Mouse (Mus musculus) common myeloid progenitor, adult 5-6 weeks (primary cell): ENCODE results near the gene Mindy3. TPM values are rescaled to one million over a fixed set of nuclear protein-coding genes. Genes with fewer than 3 reads are reported as not detected.
A peak's percentile ranks its signal among the peaks of the same experiment; 100 is the strongest.

Experiments
- ATAC-seq: replicated peaks from 2 replicates; pipeline ENCODE4 v1.8.0; 2016; ENCODE audit warnings: low read depth, mild to moderate bottlenecking, moderate TSS enrichment, inconsistent platforms; ENCODE audit not compliant: poor library complexity, severe bottlenecking
- total RNA-seq: library from RNA; stranded (forward); fragments of 200-1000, 187-1606 nt; gene quantifications from 2 replicates; pipeline ENCODE4 v1.2.3, GENCODE M21; 2017

Mindy3 gene
- total RNA-seq, 1 experiment from 2014 or later, result 25.9 TPM

GRCm38 (mm10) chr2:12377024-12377423 is 42.2 kb downstream of the Mindy3 start:
- ATAC-seq, result no peak

DNA sequence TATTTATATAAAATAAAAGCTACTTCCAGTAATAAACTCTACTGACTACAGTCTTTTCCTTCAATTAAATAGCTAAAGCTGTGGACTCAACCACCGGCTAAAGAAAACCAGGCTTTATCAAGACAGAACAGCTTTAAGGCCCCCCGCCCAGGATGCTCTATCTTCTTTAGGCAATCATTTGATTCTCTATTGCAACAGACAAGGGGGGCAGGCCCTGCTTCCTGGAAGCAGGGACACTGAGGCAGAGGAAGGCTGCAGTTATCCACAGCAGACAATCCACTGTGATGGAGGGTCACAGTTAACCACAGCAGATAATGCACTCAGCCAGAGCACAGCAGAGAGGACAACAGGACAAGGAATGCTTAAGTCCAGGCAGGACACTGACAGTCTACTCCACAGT is 46.4 kb downstream of the Mindy3 start:
- ATAC-seq, result peak; percentile 23

DNA sequence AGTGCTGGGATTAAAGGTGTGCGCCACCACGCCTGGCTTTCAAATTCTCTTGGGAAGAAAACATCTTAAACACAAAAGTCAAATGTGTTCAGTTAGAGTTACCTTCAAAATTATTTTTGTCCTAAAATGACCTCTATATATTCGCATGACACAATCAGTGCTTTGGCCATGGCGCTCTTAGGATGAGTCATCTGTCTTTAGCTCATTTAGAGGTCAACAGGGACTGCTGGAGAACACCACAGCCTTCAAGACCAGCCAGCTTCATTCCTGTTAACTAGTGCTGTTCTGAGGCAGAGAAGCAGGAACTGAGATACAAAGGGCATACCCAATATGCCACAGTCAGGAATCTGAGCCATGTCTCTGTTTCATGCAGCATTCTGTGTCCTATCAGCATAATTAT is 47.9 kb downstream of the Mindy3 start:
- no peak for ATAC-seq

GRCm38 (mm10) chr2:12368451-12368850 is 50.8 kb downstream of the Mindy3 start:
- ATAC-seq, result peak; percentile 95

GRCm38 (mm10) chr2:12368016-12368415 is 51.3 kb downstream of the Mindy3 start:
- ATAC-seq, result no peak

DNA sequence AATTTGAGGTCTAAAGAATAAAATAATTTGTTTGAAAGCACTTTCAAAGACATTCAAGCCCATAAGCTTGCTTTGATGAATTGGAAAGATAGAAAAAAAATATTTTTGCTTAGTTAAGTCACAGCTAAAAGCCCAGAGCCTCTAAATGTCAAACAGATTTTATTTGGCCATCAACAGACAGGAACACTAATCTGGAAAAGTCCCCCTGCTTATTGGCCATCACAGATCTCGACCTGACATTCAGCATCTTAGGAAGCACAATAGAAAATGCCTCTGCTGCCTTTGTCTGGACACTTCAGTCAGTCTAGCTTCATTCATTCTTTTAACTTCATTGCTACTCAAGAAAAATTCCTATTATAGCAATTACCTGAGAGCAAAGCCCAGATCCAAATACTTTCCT is 58.0 kb downstream of the Mindy3 start:
- no peak for ATAC-seq

- no peak for ATAC-seq
Measured at GRCm38 (mm10) chr2:12354837-12355236, 64.4 kb downstream of the Mindy3 start.

GRCm38 (mm10) chr2:12348914-12349313 is 70.4 kb downstream of the Mindy3 start:
- ATAC-seq, result no peak

- no peak for ATAC-seq
Measured at GRCm38 (mm10) chr2:12331962-12332361, 87.3 kb downstream of the Mindy3 start.

GRCm38 (mm10) chr2:12329620-12330019 is 89.7 kb downstream of the Mindy3 start:
- ATAC-seq, result no peak

DNA sequence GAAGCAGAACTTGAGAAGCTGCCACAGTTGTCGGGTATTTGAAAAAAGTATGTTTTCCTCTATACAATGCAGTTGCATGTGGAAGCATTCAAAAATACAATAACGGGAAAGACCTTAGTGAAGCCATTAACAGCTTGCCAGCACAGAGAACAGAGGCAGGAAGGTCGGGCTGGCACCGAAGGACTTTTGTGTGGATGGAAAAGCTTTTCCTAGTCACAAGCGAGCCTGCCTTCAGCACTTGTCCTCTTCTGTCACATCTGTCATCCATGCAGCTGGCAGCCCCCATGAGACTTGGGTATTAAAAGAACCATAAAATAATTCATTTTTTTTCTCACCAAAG is 90.2 kb downstream of the Mindy3 start:
- no peak for ATAC-seq

- ATAC-seq, result no peak
Measured at GRCm38 (mm10) chr2:12328355-12329067, 90.8 kb downstream of the Mindy3 start.

DNA sequence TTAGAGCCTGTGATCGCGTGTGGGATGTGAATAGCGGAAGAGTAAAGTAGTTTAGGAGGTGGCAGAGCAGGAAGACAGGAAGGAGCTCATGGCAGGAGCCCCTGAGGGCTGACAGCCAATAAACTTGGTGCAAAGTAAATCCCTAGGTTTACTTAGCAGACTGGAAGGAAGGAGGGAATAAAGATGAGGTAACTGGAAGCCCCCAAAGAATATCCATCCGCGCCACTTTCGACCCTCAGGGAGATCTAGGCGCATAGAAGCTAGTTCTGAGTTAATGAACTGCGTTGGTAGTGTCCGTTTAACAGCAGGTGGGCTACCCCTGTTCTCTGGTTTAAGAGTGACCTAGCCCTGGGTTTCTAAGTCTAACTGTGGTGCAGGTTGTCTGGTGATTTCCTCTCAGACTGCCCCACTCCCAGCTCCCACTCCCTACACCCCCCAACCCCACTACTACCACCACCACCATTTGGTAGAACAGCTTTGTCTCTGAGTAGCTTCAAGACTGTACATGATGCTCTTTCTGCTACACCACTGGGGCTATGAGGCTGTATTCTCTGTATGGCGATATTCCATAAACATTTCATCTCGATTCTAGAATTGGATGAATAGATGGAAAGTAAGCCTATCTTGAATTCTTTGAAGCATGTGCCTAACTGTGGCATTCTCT is 91.4 kb downstream of the Mindy3 start:
- ATAC-seq, result no peak

DNA sequence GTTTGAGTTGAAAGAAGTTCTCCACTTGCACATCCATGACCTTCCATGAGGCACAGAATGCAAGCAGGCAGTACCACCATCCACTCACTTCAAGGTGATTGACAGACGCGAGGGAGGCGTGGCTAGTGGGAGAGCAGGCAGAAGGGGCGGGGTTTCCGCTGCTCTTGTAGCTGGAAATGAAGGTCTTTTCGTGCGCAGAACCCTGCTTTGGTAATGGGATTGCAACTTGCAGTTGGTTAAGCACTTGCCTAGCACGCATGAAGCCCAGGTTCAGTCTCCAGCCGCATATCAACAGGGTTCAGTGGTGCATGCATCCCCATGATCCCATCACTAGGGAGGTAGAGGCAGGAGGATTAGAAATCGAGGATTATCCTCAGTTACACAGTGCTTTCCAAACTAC is 92.1 kb downstream of the Mindy3 start:
- peak; percentile 98 for ATAC-seq

GRCm38 (mm10) chr2:12325868-12326267 is 93.4 kb downstream of the Mindy3 start:
- ATAC-seq, result no peak

GRCm38 (mm10) chr2:12325417-12325816 is 93.9 kb downstream of the Mindy3 start:
- no peak for ATAC-seq

- no peak for ATAC-seq
Measured at GRCm38 (mm10) chr2:12320914-12321313, 98.4 kb downstream of the Mindy3 start.

- ATAC-seq, result 0 out of 2 replicates have a peak, but pooled peaks have one; percentile 34
Measured at GRCm38 (mm10) chr2:12318715-12319114, 100.6 kb downstream of the Mindy3 start.

DNA sequence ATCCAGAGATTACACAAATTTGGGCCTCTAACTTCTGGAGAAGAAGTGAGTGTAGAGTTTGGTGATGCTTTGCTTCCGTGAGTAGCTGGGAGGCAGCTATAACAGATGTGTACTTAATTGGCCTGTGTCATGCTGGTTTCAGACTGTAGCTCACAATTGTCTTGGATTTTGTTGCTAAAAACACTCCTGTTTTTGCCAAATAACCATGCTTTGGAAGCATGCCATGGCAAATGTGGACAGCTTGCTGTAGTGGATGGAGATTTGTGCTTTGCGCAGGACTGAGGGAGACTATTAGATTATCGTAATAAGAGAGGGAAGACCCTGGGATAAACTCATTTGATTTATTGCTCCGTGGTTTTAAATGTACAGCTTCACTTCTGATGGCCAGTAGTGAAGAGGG is 101.2 kb downstream of the Mindy3 start:
- ATAC-seq, result no peak

DNA sequence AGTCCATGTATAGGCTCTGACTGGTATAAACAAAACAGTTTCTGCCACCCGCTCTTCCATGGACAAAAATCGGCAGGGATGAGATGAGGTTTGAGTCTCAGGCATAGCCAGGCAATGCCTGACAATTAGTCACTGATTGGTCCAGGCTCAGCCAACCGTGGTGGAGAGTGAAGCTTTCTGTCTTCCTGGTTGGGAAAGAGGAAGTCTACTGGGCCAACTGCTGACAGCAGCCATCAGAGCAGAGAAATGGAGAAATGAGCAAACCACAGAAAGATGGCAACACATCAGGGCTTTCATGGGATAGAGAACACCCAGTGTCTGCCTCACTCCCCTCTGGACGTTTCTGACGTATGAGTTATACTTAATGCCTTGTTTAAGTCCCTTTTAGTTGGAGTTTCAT is 101.9 kb downstream of the Mindy3 start:
- peak; percentile 99 for ATAC-seq

- ATAC-seq, result no peak
Measured at GRCm38 (mm10) chr2:12316361-12316760, 102.9 kb downstream of the Mindy3 start.

GRCm38 (mm10) chr2:12314028-12314427 is 105.2 kb downstream of the Mindy3 start:
- ATAC-seq, result no peak
